Mouse (Mus musculus) ovary, postnatal 36 days (tissue): Measurements from ENCODE around the gene H2-Q10.

Source experiments
- DNase-seq: peaks from one replicate; pipeline ENCODE4 v3.0.0; 2022; ENCODE audit warnings: low spot score, mixed read lengths

The H2-Q10 gene

GRCm38 (mm10) chr17:35515911-35516640 lies 46.2 kb downstream of the H2-Q10 start:
- no peak for DNase-seq

DNA sequence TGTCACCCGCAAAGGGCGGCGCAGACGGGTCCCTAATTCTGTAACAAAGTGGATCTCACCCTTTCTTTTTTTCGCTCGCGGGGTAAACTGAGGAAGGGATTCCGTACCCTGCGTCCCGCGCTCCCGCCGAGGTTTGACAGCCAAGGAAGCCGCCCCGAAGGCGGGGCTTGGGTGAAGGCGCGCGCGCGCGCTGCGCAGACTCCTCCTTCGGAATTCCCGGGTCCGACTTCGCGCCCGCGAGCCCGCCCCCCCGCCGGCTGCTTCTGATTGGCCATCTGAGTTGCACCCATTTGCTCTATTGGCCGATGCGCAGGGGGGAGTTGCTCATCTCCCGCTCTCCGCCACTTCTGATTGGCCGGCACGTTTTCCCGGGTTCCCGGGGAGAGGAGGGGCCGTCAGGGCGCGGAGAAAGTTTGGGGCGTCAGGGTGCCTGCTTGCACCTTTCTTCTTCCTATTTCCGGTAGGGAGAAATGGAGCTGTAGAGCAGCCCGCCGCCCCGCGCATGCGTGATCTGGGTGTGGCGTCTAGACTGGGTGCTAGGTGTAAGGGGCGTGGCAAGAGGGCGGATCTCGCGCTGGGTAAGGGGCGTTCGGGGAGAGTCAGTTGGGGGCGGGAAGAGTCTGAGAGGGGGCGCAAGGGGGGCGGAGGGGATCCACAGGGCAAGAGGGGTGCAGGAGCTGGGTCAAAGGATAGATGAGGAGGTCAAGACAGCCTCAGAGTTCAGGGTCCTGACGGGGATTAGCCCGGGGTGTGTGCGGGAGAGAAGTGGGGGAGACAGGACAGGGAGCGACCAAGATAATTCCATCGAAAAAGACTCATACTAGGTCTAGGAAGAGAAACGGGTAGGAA lies 47.0 kb downstream of the H2-Q10 start, which contains the start of the genes Tcf19 and Cchcr1:
Gene Tcf19 (minus strand): TSS at position 173 of the 849 bp plus-strand sequence.
Gene Cchcr1 (plus strand): TSS at position 449 of the 849 bp plus-strand sequence.
- peak; percentile 96 for DNase-seq

- no peak for DNase-seq
Measured at GRCm38 (mm10) chr17:35517526-35517925, 47.6 kb downstream of the H2-Q10 start.
